Mouse (Mus musculus): ENCODE data around the gene Olfr115. TPM values are rescaled to one million over a fixed set of nuclear protein-coding genes. Genes with fewer than 3 reads are reported as not detected.

The Olfr115 gene
- polyA plus RNA-seq (2014; fragmentation: Nextera tagmentation; extraction: Ambion mirVana): not detected in 2 replicates

DNA sequence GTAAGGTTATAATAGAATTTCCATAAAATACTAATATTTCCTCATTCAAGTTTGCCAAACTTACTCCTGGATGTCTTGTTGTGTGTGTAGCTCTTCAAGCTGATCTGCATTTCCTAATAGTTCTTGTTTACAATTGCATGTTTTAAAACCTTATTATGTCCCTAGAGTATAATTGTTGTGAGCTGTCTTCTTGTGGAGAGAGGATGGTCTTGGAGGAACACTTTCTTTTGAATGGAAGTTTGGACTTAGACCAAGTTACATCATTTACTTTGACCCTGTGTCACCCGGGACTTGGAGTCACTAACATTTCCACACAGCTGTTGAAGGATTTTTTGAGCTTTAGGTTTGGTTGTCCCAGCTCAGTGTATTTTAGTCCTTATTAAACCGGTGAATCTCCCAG is at the start of gene Olfr115, which contains the start of gene Olfr116:
TSS of gene Olfr115 (minus strand) at position 101 of the 400 bp plus-strand sequence.
TSS of gene Olfr116 (minus strand) at position 191 of the 400 bp plus-strand sequence.
- 69% methylated on average over 2 of the region's 2 CpGs for WGBS (ENCODE audit: insufficient replicate concordance)
- Histone ChIP-seq H3K36me3 (ENCODE audit: control insufficient read depth, insufficient read depth, low read length) (no peaks in the 10 kb centered on the region), H3K27me3 (ENCODE audit: control insufficient read depth, insufficient read depth, low read length) (no peaks in the 10 kb centered on the region), H3K4me2 (no peak within 1 kb of the TSS), H3K9ac (ENCODE audit: low read depth, low read length) (no peak within 1 kb of the TSS), H3K4me3 (ENCODE audit: low read depth, low read length) (no peak within 1 kb of the TSS), H3K9me3 (replicated peaks; ENCODE audit: control insufficient read depth, low read length) (peaks cover 4% of the 10 kb centered on the region; the same call in 1 of the 2 replicates), H3K4me1 (ENCODE audit: control insufficient read depth, insufficient read depth, low read length) (no peaks in the 10 kb centered on the region), H3K27ac (ENCODE audit: low read depth, low read length) (no peak within 1 kb of the TSS)
- no peak for ATAC-seq (replicated peaks; ENCODE audit: insufficient number of reproducible peaks, low FRiP score, low TSS enrichment)

DNA sequence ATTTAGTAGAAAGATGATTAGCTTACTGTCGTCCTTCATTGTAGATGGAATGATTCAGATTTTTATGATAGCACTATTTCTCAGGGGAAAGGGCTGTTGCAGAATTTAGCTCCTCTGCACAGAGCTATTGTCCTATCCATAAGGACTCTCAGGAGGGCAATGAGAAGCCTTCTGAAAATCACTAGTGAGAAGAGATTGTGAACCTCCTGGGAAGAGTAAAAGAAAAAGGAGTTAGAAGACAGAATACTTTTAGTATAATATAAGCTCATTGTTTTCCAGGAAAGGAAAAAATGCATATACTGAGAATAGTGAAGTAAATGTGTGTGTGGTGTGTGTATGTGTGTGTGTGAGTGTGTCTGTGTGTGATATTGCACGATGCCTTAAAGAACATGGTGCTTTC is 39.8 kb upstream of the Olfr115 start, which contains the start of gene Olfr118:
TSS of gene Olfr118 (plus strand) at position 301 of the 400 bp plus-strand sequence.
- Histone ChIP-seq H3K9me3 (replicated peaks; ENCODE audit: control insufficient read depth, low read length) (no peaks in the 10 kb centered on the region), H3K27ac (ENCODE audit: low read depth, low read length) (no peak within 1 kb of the TSS), H3K9ac (ENCODE audit: low read depth, low read length) (no peak within 1 kb of the TSS), H3K4me2 (no peak within 1 kb of the TSS), H3K4me3 (ENCODE audit: low read depth, low read length) (no peak within 1 kb of the TSS), H3K27me3 (ENCODE audit: control insufficient read depth, insufficient read depth, low read length) (no peaks in the 10 kb centered on the region), H3K36me3 (ENCODE audit: control insufficient read depth, insufficient read depth, low read length) (no peaks in the 10 kb centered on the region), H3K4me1 (ENCODE audit: control insufficient read depth, insufficient read depth, low read length) (no peaks in the 10 kb centered on the region)
- no peak for ATAC-seq (replicated peaks; ENCODE audit: insufficient number of reproducible peaks, low FRiP score, low TSS enrichment)
- 56% methylated on average over 2 of the region's 2 CpGs for WGBS (ENCODE audit: insufficient replicate concordance)

DNA sequence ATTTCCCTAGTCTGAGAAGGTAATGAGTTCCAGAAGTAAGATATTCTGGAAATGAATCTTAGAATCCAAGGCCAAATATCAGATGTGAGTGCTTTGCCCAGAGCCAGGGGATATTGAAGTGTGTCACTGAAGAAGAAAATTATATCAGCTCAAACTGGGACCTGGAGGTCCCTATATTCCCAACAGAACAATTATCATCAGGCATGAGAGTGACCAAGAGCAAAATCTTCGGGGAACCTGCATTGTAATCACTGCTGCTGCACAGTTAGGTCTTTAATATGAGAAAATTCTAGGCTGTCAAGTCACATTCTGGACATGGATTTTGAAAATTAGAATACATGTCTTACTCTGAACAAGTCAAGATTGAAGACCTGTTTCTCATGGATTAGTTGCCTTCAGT is 36.8 kb upstream of the Olfr115 start, which contains the start of gene Olfr117:
TSS of gene Olfr117 (minus strand) at position 101 of the 400 bp plus-strand sequence.
- Histone ChIP-seq H3K4me3 (ENCODE audit: low read depth, low read length) (no peak within 1 kb of the TSS), H3K9ac (ENCODE audit: low read depth, low read length) (no peak within 1 kb of the TSS), H3K4me2 (no peak within 1 kb of the TSS), H3K4me1 (ENCODE audit: control insufficient read depth, insufficient read depth, low read length) (no peaks in the 10 kb centered on the region), H3K9me3 (replicated peaks; ENCODE audit: control insufficient read depth, low read length) (no peaks in the 10 kb centered on the region), H3K27me3 (ENCODE audit: control insufficient read depth, insufficient read depth, low read length) (no peaks in the 10 kb centered on the region), H3K36me3 (ENCODE audit: control insufficient read depth, insufficient read depth, low read length) (no peaks in the 10 kb centered on the region), H3K27ac (ENCODE audit: low read depth, low read length) (no peak within 1 kb of the TSS)
- WGBS (ENCODE audit: insufficient replicate concordance): 39% methylated on average over 1 of the region's 1 CpGs
- no peak for ATAC-seq (replicated peaks; ENCODE audit: insufficient number of reproducible peaks, low FRiP score, low TSS enrichment)

DNA sequence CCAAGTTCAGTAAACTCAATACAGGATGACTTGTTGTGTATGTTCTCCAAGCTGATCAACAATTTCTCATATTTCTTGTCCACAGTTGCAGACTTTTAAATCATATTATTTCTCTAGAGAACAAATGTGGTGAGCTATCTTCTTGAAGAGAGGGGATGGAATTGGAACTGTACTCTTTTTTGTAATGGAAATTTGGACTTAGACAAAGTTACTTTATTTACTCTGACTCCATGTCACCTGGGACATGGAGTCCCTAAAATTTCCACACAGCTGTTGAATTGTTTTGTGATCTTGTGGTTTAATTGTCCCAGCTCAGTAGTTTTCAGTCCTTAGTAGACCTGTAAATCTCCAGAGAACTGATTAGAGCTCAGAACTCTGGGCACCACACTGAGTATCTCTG is 34.3 kb downstream of the Olfr115 start, which contains the start of gene Olfr114:
TSS of gene Olfr114 (minus strand) at position 101 of the 400 bp plus-strand sequence.
- Histone ChIP-seq H3K4me2 (no peak within 1 kb of the TSS), H3K4me3 (ENCODE audit: low read depth, low read length) (no peak within 1 kb of the TSS), H3K27me3 (ENCODE audit: control insufficient read depth, insufficient read depth, low read length) (no peaks in the 10 kb centered on the region), H3K9me3 (replicated peaks; ENCODE audit: control insufficient read depth, low read length) (no peaks in the 10 kb centered on the region), H3K27ac (ENCODE audit: low read depth, low read length) (no peak within 1 kb of the TSS), H3K4me1 (ENCODE audit: control insufficient read depth, insufficient read depth, low read length) (no peaks in the 10 kb centered on the region), H3K9ac (ENCODE audit: low read depth, low read length) (no peak within 1 kb of the TSS), H3K36me3 (ENCODE audit: control insufficient read depth, insufficient read depth, low read length) (no peaks in the 10 kb centered on the region)
- no peak for ATAC-seq (replicated peaks; ENCODE audit: insufficient number of reproducible peaks, low FRiP score, low TSS enrichment)

DNA sequence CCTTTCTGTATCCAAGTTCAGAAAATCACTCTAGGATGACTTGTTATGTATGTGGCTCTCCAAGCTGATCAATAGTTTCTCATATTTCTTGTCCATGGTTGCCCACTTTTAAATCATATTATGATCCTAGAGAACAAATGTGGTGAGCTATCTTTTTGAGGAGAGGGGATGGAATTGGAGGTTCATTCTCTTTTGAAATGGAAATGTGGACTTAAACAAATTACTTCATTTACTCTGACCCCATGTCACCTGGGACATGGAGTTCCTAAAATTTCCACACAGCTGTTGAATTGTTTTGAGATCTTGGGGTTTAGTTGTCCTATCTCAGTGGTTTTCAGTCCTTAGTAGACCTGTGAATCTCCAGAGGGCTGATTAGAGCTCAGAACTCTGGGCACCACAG is 49.3 kb downstream of the Olfr115 start, which contains the start of gene Olfr113:
TSS of gene Olfr113 (minus strand) at position 101 of the 400 bp plus-strand sequence.
- Histone ChIP-seq H3K4me3 (ENCODE audit: low read depth, low read length) (no peak within 1 kb of the TSS), H3K4me2 (no peak within 1 kb of the TSS), H3K4me1 (ENCODE audit: control insufficient read depth, insufficient read depth, low read length) (no peaks in the 10 kb centered on the region), H3K27ac (ENCODE audit: low read depth, low read length) (no peak within 1 kb of the TSS), H3K9me3 (replicated peaks; ENCODE audit: control insufficient read depth, low read length) (no peaks in the 10 kb centered on the region), H3K36me3 (ENCODE audit: control insufficient read depth, insufficient read depth, low read length) (no peaks in the 10 kb centered on the region), H3K9ac (ENCODE audit: low read depth, low read length) (no peak within 1 kb of the TSS), H3K27me3 (ENCODE audit: control insufficient read depth, insufficient read depth, low read length) (no peaks in the 10 kb centered on the region)
- ATAC-seq (replicated peaks; ENCODE audit: insufficient number of reproducible peaks, low FRiP score, low TSS enrichment): no peak

DNA sequence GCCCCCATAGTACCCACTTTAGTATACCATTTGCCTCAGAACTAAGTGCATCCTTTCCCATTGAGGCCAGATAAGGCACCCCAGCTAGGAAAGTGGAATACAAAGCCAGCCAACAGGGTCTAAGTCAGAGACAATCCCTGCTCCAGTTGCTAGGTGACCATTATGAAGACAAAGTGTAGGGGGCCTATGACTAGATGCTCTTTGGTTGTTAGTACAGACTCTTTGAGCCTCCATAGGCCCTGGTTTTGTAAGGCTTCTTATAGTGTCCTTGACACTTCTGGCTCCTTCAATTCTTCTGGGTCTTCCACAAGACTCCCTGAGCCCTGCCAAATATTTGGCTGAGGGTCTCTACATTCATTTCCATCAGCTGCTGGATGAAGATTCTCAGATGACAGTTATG is 57.6 kb downstream of the Olfr115 start, which contains the start of gene Olfr112:
TSS of gene Olfr112 (minus strand) at position 101 of the 400 bp plus-strand sequence.
- Histone ChIP-seq H3K27ac (ENCODE audit: low read depth, low read length) (no peak within 1 kb of the TSS), H3K4me3 (ENCODE audit: low read depth, low read length) (no peak within 1 kb of the TSS), H3K36me3 (ENCODE audit: control insufficient read depth, insufficient read depth, low read length) (no peaks in the 10 kb centered on the region), H3K9me3 (replicated peaks; ENCODE audit: control insufficient read depth, low read length) (no peaks in the 10 kb centered on the region), H3K4me1 (ENCODE audit: control insufficient read depth, insufficient read depth, low read length) (no peaks in the 10 kb centered on the region), H3K9ac (ENCODE audit: low read depth, low read length) (no peak within 1 kb of the TSS), H3K27me3 (ENCODE audit: control insufficient read depth, insufficient read depth, low read length) (no peaks in the 10 kb centered on the region), H3K4me2 (no peak within 1 kb of the TSS)
- no peak for ATAC-seq (replicated peaks; ENCODE audit: insufficient number of reproducible peaks, low FRiP score, low TSS enrichment)

Other genes with a start within 250 kb of the Olfr115 start
- not detected in 2 replicates for gene Olfr105-ps, start 248.1 kb downstream of the Olfr115 start, polyA plus RNA-seq (2014; fragmentation: Nextera tagmentation; extraction: Ambion mirVana)
- gene Olfr106-ps, start 236.7 kb downstream of the Olfr115 start, polyA plus RNA-seq (2014; fragmentation: Nextera tagmentation; extraction: Ambion mirVana): not detected in 2 replicates
- gene Olfr107, start 227.9 kb downstream of the Olfr115 start, polyA plus RNA-seq (2014; fragmentation: Nextera tagmentation; extraction: Ambion mirVana): not detected in 2 replicates
- gene Olfr108, start 181.6 kb downstream of the Olfr115 start, polyA plus RNA-seq (2014; fragmentation: Nextera tagmentation; extraction: Ambion mirVana): not detected in 2 replicates
- gene Olfr109, start 168.2 kb downstream of the Olfr115 start, polyA plus RNA-seq (2014; fragmentation: Nextera tagmentation; extraction: Ambion mirVana): not detected in 2 replicates
- gene H2-M2, start 143.6 kb downstream of the Olfr115 start, polyA plus RNA-seq (2014; fragmentation: Nextera tagmentation; extraction: Ambion mirVana): not detected in 2 replicates
- not detected in 2 replicates for gene Olfr110, start 134.6 kb downstream of the Olfr115 start, polyA plus RNA-seq (2014; fragmentation: Nextera tagmentation; extraction: Ambion mirVana)
- not detected in 2 replicates for gene Olfr111, start 119.1 kb downstream of the Olfr115 start, polyA plus RNA-seq (2014; fragmentation: Nextera tagmentation; extraction: Ambion mirVana)
- not detected in 2 replicates for gene Olfr112, start 57.7 kb downstream of the Olfr115 start, polyA plus RNA-seq (2014; fragmentation: Nextera tagmentation; extraction: Ambion mirVana)
- not detected in 2 replicates for gene Olfr113, start 49.4 kb downstream of the Olfr115 start, polyA plus RNA-seq (2014; fragmentation: Nextera tagmentation; extraction: Ambion mirVana)
- gene Olfr114, start 34.4 kb downstream of the Olfr115 start, polyA plus RNA-seq (2014; fragmentation: Nextera tagmentation; extraction: Ambion mirVana): not detected in 2 replicates
- gene Olfr116, start 90 bp upstream of the Olfr115 start, polyA plus RNA-seq (2014; fragmentation: Nextera tagmentation; extraction: Ambion mirVana): not detected in 2 replicates
- gene Olfr117, start 36.7 kb upstream of the Olfr115 start, polyA plus RNA-seq (2014; fragmentation: Nextera tagmentation; extraction: Ambion mirVana): not detected in 2 replicates
- gene Olfr118, start 39.9 kb upstream of the Olfr115 start, polyA plus RNA-seq (2014; fragmentation: Nextera tagmentation; extraction: Ambion mirVana): not detected in 2 replicates
- gene Olfr119, start 69.5 kb upstream of the Olfr115 start, polyA plus RNA-seq (2014; fragmentation: Nextera tagmentation; extraction: Ambion mirVana): not detected in 2 replicates
- not detected in 2 replicates for gene Olfr120, start 94.7 kb upstream of the Olfr115 start, polyA plus RNA-seq (2014; fragmentation: Nextera tagmentation; extraction: Ambion mirVana)
- not detected in 2 replicates for gene Olfr121, start 121.7 kb upstream of the Olfr115 start, polyA plus RNA-seq (2014; fragmentation: Nextera tagmentation; extraction: Ambion mirVana)
- gene Olfr122, start 141.5 kb upstream of the Olfr115 start, polyA plus RNA-seq (2014; fragmentation: Nextera tagmentation; extraction: Ambion mirVana): not detected in 2 replicates
- gene Olfr123, start 166.4 kb upstream of the Olfr115 start, polyA plus RNA-seq (2014; fragmentation: Nextera tagmentation; extraction: Ambion mirVana): not detected in 2 replicates
- gene Olfr124, start 172.8 kb upstream of the Olfr115 start, polyA plus RNA-seq (2014; fragmentation: Nextera tagmentation; extraction: Ambion mirVana): not detected in 2 replicates
- gene Olfr125, start 205.8 kb upstream of the Olfr115 start, polyA plus RNA-seq (2014; fragmentation: Nextera tagmentation; extraction: Ambion mirVana): not detected in 2 replicates
- gene Olfr126, start 220.4 kb upstream of the Olfr115 start, polyA plus RNA-seq (2014; fragmentation: Nextera tagmentation; extraction: Ambion mirVana): not detected in 2 replicates